20 mouse cellular contexts compared by ENCODE assay signal in the genomic region with DNA sequence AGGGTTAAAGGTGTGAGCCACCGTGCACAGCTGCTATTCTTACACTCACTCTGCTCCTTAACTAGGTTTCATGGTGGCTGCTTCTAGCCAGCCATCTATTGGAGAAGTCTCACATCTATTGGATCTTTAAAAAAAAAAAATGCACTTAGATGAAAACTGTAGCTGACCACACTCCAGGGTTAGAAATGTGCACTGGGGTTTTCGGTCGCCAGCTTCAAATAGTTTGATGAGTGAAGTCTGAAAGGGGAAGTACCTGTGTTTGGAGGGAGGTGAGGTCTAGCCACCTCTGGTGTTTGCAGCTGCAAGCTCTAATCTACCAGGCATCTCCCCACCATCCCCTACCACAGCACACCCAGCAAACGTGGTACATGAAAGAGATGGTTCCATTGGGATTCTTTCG.
DNase-seq lines count a peak whose midpoint lies in the region; ATAC-seq lines count a peak whose summit lies in the region.
"Had no signal": no experiment of that assay in that cellular context is flagged by ENCODE, and none has a peak within 500 bp of the region (broad histone marks: within the 10 kb centered on the region; RNA-seq: fewer than 3 reads in every experiment).

No protein-coding gene starts in this region.

- no peak for ATAC-seq in heart, embryonic 11.5 days (replicated peaks; ENCODE audit: insufficient number of reproducible peaks, low FRiP score, low TSS enrichment)
- ATAC-seq in liver, embryonic 13.5 days (ENCODE audit: low read depth) = no peak
- no peak for ATAC-seq in liver, embryonic 11.5 days (replicated peaks; ENCODE audit: low FRiP score)
- ATAC-seq: CD4-positive, CD25-positive, alpha-beta regulatory T cell, adult 4 months; forebrain, embryonic 16.5 days; intestine, embryonic 15.5 days had no signal

- 61% methylated on average over 5 of the region's 5 CpGs for WGBS in heart, embryonic 11.5 days (ENCODE audit: insufficient replicate concordance)
- 35% methylated on average over 5 of the region's 5 CpGs for WGBS in liver, embryonic 13.5 days (ENCODE audit: insufficient replicate concordance)
- WGBS in liver, embryonic 11.5 days = 69% methylated on average over 5 of the region's 5 CpGs

- H3K27ac ChIP-seq in heart, embryonic 11.5 days (ENCODE audit: low read depth, low read length) = 0 out of 2 replicates have a peak overlapping the region, but pooled peaks have one; percentile 10
- peak overlapping the region; percentile 63; the same call in 1 of the 2 replicates for H3K27ac ChIP-seq in liver, embryonic 13.5 days
- no peak overlapping the region for H3K27ac ChIP-seq in liver, embryonic 11.5 days (ENCODE audit: low read depth, low read length)
- H3K27ac ChIP-seq: embryonic facial prominence, embryonic 13.5 days; forebrain, embryonic 12.5 days; hindbrain, embryonic 10.5 days; hindbrain, embryonic 14.5 days; intestine, embryonic 15.5 days had no signal

- H3K9me3 ChIP-seq in heart, embryonic 11.5 days (replicated peaks; ENCODE audit: control insufficient read depth, low read length) = no peaks in the 10 kb centered on the region
- no peaks in the 10 kb centered on the region for H3K9me3 ChIP-seq in liver, embryonic 13.5 days (replicated peaks)
- H3K9me3 ChIP-seq in liver, embryonic 11.5 days (ENCODE audit: control insufficient read depth, low read length) = no peaks in the 10 kb centered on the region
- H3K9me3 ChIP-seq: embryonic facial prominence, embryonic 13.5 days; forebrain, embryonic 12.5 days; heart, embryonic 15.5 days; hindbrain, embryonic 10.5 days; intestine, embryonic 15.5 days had no signal

- no peaks in the 10 kb centered on the region for H3K36me3 ChIP-seq in heart, embryonic 11.5 days (ENCODE audit: control insufficient read depth, insufficient read depth, low read length)
- no peaks in the 10 kb centered on the region for H3K36me3 ChIP-seq in liver, embryonic 13.5 days
- H3K36me3 ChIP-seq in liver, embryonic 11.5 days (ENCODE audit: control insufficient read depth, insufficient read depth, low read length) = no peaks in the 10 kb centered on the region
- H3K36me3 ChIP-seq: embryonic facial prominence, embryonic 13.5 days; forebrain, embryonic 12.5 days; heart, embryonic 15.5 days; hindbrain, embryonic 10.5 days; intestine, embryonic 15.5 days had no signal

- H3K27me3 ChIP-seq in heart, embryonic 11.5 days (ENCODE audit: control insufficient read depth, insufficient read depth, low read length) = no peaks in the 10 kb centered on the region
- H3K27me3 ChIP-seq in liver, embryonic 13.5 days = no peaks in the 10 kb centered on the region
- no peaks in the 10 kb centered on the region; the same call in 1 of the 2 replicates for H3K27me3 ChIP-seq in liver, embryonic 11.5 days (replicated peaks; ENCODE audit: control insufficient read depth, insufficient read depth, low read length)
- H3K27me3 ChIP-seq: embryonic facial prominence, embryonic 13.5 days; intestine, embryonic 15.5 days had no signal

- no peak overlapping the region; the same call in 1 of the 2 replicates for H3K4me2 ChIP-seq in heart, embryonic 11.5 days
- H3K4me2 ChIP-seq in liver, embryonic 13.5 days = no peak overlapping the region
- no peak overlapping the region for H3K4me2 ChIP-seq in liver, embryonic 11.5 days
- H3K4me2 ChIP-seq: embryonic facial prominence, embryonic 13.5 days; forebrain, embryonic 12.5 days; heart, embryonic 15.5 days; hindbrain, embryonic 14.5 days; intestine, embryonic 15.5 days had no signal

- intact Hi-C loops in left cerebral cortex, postnatal 4 days (cut with DNase I) = no loop called here

- no peak overlapping the region for H3K4me3 ChIP-seq in heart, embryonic 11.5 days (ENCODE audit: low read depth, low read length)
- no peak overlapping the region for H3K4me3 ChIP-seq in liver, embryonic 13.5 days (replicated peaks)
- H3K4me3 ChIP-seq in liver, embryonic 11.5 days (ENCODE audit: low read depth, low read length) = no peak overlapping the region
- H3K4me3 ChIP-seq: embryonic facial prominence, embryonic 13.5 days; forebrain, embryonic 12.5 days; heart, embryonic 15.5 days; hindbrain, embryonic 10.5 days; intestine, embryonic 15.5 days had no signal

- no peak overlapping the region for H3K9ac ChIP-seq in heart, embryonic 11.5 days (ENCODE audit: low read depth, low read length)
- no peak overlapping the region for H3K9ac ChIP-seq in liver, embryonic 13.5 days
- no peak overlapping the region for H3K9ac ChIP-seq in liver, embryonic 11.5 days (ENCODE audit: low read depth, low read length)
- H3K9ac ChIP-seq: embryonic facial prominence, embryonic 13.5 days; forebrain, embryonic 12.5 days; heart, embryonic 15.5 days; hindbrain, embryonic 14.5 days; intestine, embryonic 15.5 days had no signal

- DNase-seq in heart, adult 8-10 months (ENCODE audit: low spot score) = no peak
- no peak for DNase-seq in liver, embryonic 13.5 days
- DNase-seq in liver, embryonic 11.5 days (ENCODE audit: low spot score) = no peak
- DNase-seq in CD4-positive helper T cell, adult 2 months (ENCODE audit: low read depth, low spot score) = peak; percentile 10
- peak; percentile 15 for DNase-seq in thymus, postnatal 25 days
- no peak for DNase-seq in left cerebral cortex, postnatal 4 days
- DNase-seq: adrenal gland, postnatal 10 days; cerebellum, adult 11-12 months; cerebellum, adult 9-11 months; cerebellum, postnatal 36 days; gastrocnemius, postnatal 10 days had no signal

- peaks cover 48% of the 10 kb centered on the region for H3K4me1 ChIP-seq in heart, embryonic 11.5 days (ENCODE audit: control insufficient read depth, insufficient read depth, low read length)
- peaks cover 14% of the 10 kb centered on the region; the same call in 1 of the 2 replicates for H3K4me1 ChIP-seq in liver, embryonic 13.5 days (replicated peaks)
- peaks cover 4% of the 10 kb centered on the region for H3K4me1 ChIP-seq in liver, embryonic 11.5 days (replicated peaks; ENCODE audit: control insufficient read depth, insufficient read depth, low read length)

Comparison
In these comparisons a context has a peak if more than half of its experiments do, and no peak if none do; other contexts are left out.
1. DNase-seq: peak in CD4-positive helper T cell, adult 2 months (single experiment) and thymus, postnatal 25 days (single experiment); none in heart, adult 8-10 months (single experiment), liver, embryonic 13.5 days (single experiment), liver, embryonic 11.5 days (single experiment) and left cerebral cortex, postnatal 4 days (single experiment).